Mouse (Mus musculus) forelimb bud, embryonic 11.5 days (tissue): ENCODE measurements around the gene Gm8206.
A peak's percentile ranks its signal among the peaks of the same experiment; 100 is the strongest.
"Not testable (repeated sequence)": the region's sequence is repeated elsewhere in the genome, so short reads cannot be mapped to it uniquely, and the experiment has no call there.

Experiments
- DNase-seq: peaks from one replicate; pipeline ENCODE4 v3.0.0-alpha.2; 2012; ENCODE audit warnings: low read depth, low spot score

Gm8206 gene

DNA sequence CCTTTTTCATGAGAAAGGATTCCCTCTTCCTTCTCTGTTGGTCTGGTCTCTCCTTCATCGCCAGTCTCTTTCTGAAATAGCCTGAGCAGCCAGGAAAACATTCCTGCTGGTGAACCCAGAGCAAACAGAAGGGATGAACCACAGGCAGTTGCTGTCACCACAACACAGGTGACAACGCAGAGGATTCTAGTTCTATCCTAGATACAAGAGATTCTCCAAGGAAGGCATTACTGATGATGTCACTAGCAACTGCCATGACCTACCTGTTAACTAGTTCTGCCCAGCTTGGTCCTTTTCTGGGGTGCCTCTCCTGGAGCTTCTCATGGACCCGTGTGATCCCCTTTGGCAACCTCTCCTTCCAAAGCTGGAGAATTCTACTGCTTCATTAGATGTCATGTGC lies at the start of gene Gm8206:
TSS of gene Gm8206 (minus strand) at position 101 of the 400 bp plus-strand sequence.
- DNase-seq, result not testable (repeated sequence)

GRCm38 (mm10) chr14:6125707-6126106 lies 32.0 kb upstream of the Gm8206 start, which contains the start of gene Gm3476:
Gm3476 (minus strand) TSS chr14:6125807.
- DNase-seq, result not testable (repeated sequence)

DNA sequence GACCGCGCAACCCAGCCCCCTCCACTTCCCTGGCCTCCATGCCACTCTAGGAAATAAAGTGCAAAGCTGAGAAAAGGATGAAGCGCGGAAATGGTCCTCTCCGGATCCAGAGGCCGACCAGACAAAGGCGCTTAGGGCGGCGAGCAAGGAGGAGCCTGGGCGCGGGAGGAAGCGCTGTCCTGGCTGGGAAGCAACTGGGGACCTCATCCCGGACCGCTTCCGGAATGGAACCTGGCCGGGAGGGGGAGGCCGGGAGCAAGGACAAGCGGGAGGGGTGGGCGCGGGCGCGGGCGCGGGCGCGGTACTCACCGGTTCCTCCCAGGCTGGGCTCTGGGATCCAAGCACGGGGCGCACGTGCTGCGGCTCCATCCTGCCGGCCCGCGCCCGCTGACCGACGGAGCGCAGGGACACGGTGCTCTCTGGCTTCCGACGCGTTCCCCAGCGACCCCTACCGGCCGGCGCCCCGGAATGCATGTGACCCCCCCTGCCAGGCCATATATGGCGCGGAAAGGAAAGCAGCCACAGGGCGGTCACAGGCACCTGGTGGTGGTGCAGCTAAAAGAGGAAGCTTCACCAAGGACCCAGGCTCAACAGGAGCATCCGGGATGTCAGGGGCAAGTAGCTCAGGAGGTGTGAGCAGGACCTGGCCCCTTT lies 14.7 kb upstream of the Gm8206 start, which contains the start of gene Gm3468:
TSS of gene Gm3468 (minus strand) at position 394 of the 654 bp plus-strand sequence.
- peak; percentile 64 for DNase-seq

GRCm38 (mm10) chr14:6107500-6107899 lies 13.8 kb upstream of the Gm8206 start:
- DNase-seq, result peak; percentile 36

DNA sequence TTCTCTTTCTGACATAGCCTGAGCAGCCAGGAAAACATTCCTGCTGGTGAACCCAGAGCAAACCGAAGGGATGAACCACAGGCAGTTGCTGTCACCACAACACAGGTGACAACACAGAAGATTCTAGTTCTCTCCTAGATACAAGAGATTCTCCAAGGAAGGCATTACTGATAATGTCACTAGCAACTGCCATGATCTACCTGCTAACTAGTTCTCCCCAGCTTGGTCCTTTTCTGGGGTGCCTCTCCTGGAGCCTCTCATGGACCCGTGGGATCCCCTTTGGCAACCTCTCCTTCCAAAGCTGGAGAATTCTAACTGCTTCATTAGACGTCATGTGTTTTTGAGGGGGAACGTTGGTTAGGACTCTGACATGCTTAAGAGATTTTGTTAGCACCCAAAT lies 35.6 kb downstream of the Gm8206 start, which contains the start of gene Gm6337:
TSS of gene Gm6337 (minus strand) at position 101 of the 400 bp plus-strand sequence.
- not testable (repeated sequence) for DNase-seq

DNA sequence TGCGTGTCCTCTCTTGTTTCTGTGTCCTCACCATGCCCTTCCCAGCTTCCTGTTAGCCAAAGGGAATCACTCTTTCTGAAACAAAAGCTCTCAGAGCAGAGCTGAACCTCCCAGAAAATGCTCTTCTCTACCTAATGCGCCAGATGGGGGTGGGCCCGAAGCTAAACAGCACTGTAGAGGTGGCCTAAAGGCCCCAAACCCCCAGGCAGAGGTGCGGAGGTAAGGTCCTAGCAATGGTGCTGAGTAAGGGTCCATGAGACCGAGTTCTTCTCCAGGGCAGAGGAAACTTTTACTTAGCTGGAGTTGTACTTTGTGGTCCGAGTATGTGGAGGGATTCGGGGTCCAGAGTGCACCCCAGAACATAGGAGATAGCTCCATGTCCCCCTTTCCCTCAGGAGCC lies 106.6 kb downstream of the Gm8206 start:
- not testable (repeated sequence) for DNase-seq

GRCm38 (mm10) chr14:5979037-5979436 lies 114.7 kb downstream of the Gm8206 start, which contains the start of gene Gm3453:
Gm3453 (minus strand) TSS chr14:5979137.
- DNase-seq, result not testable (repeated sequence)
